Mouse (Mus musculus) spleen, adult 10 weeks (tissue): ENCODE measurements around the gene Srms. TPM values are rescaled to one million over a fixed set of nuclear protein-coding genes. Genes with fewer than 3 reads are reported as not detected.

Experiments used
- polyA plus RNA-seq: library from polyadenylated mRNA; stranded (reverse); fragments of 350-450 nt; fragmentation: Illumina TruSeq; extraction: RNeasy Lipid Tissue Mini Kit (QIAGEN cat#74804); gene quantifications from one replicate; pipeline ENCODE4 v1.2.3, GENCODE M21; 2015; ENCODE audit warnings: low replicate concordance; ENCODE audit not compliant: insufficient read depth

Gene Srms
- polyA plus RNA-seq: 0.75 TPM

DNA sequence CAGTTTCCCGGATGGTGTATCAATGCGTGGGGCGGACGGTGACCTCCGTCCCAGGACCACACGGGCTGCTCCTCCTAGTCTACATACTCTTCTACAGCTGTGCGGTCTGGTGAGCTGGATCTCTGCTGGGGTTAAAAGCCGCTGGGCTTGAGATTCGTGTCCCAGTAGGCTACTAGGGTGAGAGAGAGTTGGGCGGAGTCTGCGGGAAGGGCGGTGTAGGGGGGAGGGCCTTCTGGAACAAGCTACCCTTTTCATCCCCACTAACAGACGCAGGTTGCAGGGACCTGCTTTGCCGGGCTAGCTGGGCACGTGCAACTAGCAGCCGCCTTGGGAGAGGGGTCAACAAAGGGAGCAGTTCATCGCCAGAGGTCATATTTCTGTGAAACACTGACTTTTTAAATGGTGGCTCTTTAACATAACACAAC lies at the start of gene Srms:
Gene Srms, minus strand, starts transcription at position 165 of the 425 bp plus-strand sequence.

DNA sequence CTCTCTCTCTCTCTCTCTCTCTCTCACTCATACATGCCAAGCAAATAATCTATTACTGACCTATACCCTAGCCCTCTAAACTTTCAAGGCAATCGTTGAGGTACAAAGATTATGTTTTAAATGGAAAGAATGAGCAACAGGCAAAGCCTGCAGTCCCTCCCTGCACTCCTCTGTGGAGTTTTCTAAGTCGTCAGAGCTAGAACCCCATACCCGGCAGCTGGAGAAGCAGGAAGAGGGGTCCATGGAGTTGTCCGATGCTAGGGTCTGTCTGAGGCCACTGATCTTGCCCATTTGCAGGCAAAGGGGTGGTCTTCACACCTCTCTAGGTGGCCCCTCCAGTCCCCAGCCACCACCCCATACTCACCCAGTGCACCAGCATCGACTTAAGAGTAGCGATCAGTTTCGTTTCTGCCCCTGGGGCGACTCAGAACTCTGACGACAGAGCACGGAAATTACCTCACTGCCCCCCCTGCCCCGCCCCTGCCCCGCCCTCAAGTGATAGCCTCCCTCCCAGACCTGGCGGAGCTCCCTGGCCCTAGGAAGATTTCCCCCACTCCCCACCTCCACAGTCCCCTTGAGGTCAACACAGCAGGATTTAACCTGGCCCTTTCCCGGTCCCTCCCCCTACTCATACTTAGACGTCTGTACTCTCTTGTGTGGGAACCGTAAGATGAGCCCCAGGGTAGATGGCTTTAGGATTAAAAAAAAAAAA lies 28.8 kb upstream of the Srms start, which contains the start of gene Helz2:
Gene Helz2, minus strand, starts transcription at position 426 of the 712 bp plus-strand sequence.

GRCm38 (mm10) chr2:181219538-181220216 lies 6.7 kb upstream of the Srms start, which contains the start of gene Fndc11:
Gene Fndc11 (plus strand): TSS chr2:181220013.

GRCm38 (mm10) chr2:181202422-181202821 lies 10.6 kb downstream of the Srms start, which contains the start of gene Ptk6:
Gene Ptk6 (minus strand): TSS chr2:181202789.

GRCm38 (mm10) chr2:181187121-181188000 lies 25.6 kb downstream of the Srms start, which contains the start of gene Ppdpf:
Gene Ppdpf (plus strand): TSS chr2:181187247.

DNA sequence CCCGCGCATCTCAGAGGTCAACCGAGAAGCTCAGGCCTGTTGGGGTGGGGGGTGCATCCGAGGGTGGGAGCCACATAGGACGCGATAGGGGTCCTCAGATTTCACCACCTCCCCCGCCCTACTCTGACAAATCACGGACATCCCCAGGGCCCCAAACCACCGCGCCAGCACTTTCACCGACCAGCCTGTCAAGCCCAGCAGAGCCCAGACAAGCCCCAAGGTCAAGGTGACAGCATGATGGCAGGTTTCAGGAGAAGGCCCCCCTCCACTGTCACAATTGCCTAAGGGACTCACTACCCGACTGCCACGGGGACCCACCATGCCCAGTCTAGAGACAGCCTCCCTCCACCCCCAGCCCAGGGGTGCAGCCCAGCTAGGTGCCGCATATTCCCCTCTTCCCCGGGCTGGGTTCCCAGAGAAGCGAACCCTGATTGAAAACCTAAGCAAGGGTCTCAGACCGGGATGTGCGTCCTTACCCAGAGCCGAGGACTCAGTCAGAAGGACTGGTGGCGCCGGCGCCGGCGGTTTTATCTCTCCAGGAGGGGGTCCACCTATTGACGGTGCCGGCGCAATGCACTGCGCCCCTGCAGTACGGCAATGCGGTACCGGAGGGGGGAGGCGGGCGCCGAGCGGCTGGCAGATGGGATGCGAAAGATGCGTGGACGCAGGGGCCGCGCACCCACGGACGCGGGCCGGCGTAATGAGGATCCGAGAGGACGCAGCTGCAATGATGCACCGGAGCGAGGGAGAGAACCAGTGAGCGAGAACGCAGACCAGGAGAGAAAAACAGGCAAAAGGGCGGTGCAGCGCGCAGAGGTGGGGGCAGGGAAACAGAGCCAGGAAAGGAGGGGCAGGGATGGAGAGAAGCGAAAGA lies 56.5 kb downstream of the Srms start, which contains the start of gene Eef1a2:
Gene Eef1a2, minus strand, starts transcription at position 767 of the 874 bp plus-strand sequence.

Other genes with a start within 250 kb of the Srms start
- gene Arfgap1, start 246.0 kb downstream of the Srms start, polyA plus RNA-seq: 29.3 TPM
- 1.6 TPM for gene Col20a1, start 226.7 kb downstream of the Srms start, polyA plus RNA-seq
- gene Chrna4, start 169.6 kb downstream of the Srms start, polyA plus RNA-seq: not detected
- gene Kcnq2, start 77.9 kb downstream of the Srms start, polyA plus RNA-seq: not detected
- not detected for gene Eef1a2, start 56.2 kb downstream of the Srms start, polyA plus RNA-seq
- 97.7 TPM for gene Ppdpf, start 25.9 kb downstream of the Srms start, polyA plus RNA-seq
- 0.48 TPM for gene Ptk6, start 10.4 kb downstream of the Srms start, polyA plus RNA-seq
- gene Fndc11, start 6.8 kb upstream of the Srms start, polyA plus RNA-seq: not detected
- gene Helz2, start 28.8 kb upstream of the Srms start, polyA plus RNA-seq: 71.7 TPM
- gene Gmeb2, start 74.8 kb upstream of the Srms start, polyA plus RNA-seq: 38.0 TPM
- gene Stmn3, start 101.3 kb upstream of the Srms start, polyA plus RNA-seq: not detected
- 63.2 TPM for gene Rtel1, start 106.6 kb upstream of the Srms start, polyA plus RNA-seq
- gene Zgpat, start 151.7 kb upstream of the Srms start, polyA plus RNA-seq: 30.7 TPM
- gene Arfrp1, start 152.2 kb upstream of the Srms start, polyA plus RNA-seq: 122 TPM
- 43.1 TPM for gene Lime1, start 166.9 kb upstream of the Srms start, polyA plus RNA-seq
- 23.9 TPM for gene Zbtb46, start 246.2 kb upstream of the Srms start, polyA plus RNA-seq